Mouse (Mus musculus): Measurements from ENCODE around the gene Ckmt1.
"Not testable (repeated sequence)": the region's sequence is repeated elsewhere in the genome, so short reads cannot be mapped to it uniquely, and the experiment has no call there.

Gene Ckmt1

GRCm38 (mm10) chr2:121357494-121357893 is at the start of gene Ckmt1:
TSS of gene Ckmt1 (plus strand) at chr2:121357714.
- DNase-seq (ENCODE audit: low spot score): no peak

GRCm38 (mm10) chr2:121308997-121309416 is 48.5 kb upstream of the Ckmt1 start:
- no peak for DNase-seq (ENCODE audit: low spot score)

- DNase-seq (ENCODE audit: low spot score): no peak
These were observed 41.2 kb upstream of the Ckmt1 start for GRCm38 (mm10) chr2:121316278-121316677.

- no peak for DNase-seq (ENCODE audit: low spot score)
These were observed 34.5 kb upstream of the Ckmt1 start for GRCm38 (mm10) chr2:121323041-121323440.

- DNase-seq (ENCODE audit: low spot score): no peak
These were observed 33.6 kb upstream of the Ckmt1 start for GRCm38 (mm10) chr2:121323693-121324470.

DNA sequence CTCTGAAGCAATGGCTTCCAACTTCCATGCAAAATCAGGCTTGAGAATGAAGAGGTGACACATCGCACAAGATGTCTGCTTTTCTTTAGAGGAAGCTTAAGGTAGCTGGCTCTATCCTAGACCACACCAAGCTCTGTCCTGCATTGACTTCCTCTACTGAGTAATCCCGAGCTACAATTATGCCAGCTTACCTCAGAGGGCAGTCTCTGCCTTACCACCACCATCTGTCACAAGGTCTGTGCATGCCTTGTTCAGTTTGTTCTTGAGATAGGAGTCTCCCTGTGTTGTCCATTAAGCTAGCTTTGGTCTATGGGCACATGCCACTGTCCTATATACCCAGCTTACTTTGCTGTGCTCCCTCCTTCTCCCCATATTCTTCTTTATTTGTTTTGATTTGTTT is 28.0 kb upstream of the Ckmt1 start:
- DNase-seq (ENCODE audit: low spot score): no peak

DNA sequence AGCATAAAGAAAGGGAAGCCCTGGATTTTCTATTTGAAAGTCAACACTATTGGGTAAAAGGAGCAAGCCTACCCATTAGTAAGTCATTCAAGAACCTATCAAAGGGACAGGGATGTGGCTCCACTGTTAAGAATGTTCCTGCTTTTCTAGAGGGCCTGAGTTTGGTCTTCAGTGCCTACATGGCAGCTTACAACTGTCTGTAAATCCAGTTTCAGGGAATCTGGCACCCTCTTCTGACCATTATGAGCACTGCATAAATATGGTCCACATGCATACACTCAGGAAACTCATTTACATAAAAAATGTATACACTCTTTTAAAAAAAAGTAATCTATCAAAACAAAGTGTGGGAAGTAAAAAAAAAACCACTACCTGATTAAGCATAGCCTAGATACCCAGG is 18.5 kb upstream of the Ckmt1 start:
- DNase-seq (ENCODE audit: low spot score): peak; percentile 29

DNA sequence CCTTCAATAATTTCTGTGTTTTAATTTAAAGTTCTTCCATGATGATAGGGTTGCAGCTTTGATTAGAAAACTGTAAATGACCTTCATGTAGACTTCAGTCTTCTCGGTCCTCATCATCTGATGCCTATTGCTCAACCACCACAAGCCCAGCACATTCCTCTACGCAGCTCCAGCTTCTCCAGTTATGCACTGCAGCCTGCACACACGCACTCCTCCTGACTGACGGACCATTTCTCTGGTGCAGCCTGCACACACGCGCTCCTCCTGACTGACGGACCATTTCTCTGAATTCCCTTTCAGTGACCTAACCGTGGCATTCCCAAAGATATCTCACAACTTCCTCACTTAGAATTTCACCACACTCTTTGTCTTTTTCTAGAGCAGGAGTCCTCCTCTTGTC is 4.4 kb upstream of the Ckmt1 start:
- DNase-seq (ENCODE audit: low spot score): no peak

GRCm38 (mm10) chr2:121354378-121354777 is 3.1 kb upstream of the Ckmt1 start:
- peak; percentile 16 for DNase-seq (ENCODE audit: low spot score)

GRCm38 (mm10) chr2:121354820-121355592 is 2.5 kb upstream of the Ckmt1 start, which contains the start of gene Ppip5k1:
TSS of gene Ppip5k1 (minus strand) at chr2:121355396.
- DNase-seq (ENCODE audit: low spot score): peak; percentile 91

DNA sequence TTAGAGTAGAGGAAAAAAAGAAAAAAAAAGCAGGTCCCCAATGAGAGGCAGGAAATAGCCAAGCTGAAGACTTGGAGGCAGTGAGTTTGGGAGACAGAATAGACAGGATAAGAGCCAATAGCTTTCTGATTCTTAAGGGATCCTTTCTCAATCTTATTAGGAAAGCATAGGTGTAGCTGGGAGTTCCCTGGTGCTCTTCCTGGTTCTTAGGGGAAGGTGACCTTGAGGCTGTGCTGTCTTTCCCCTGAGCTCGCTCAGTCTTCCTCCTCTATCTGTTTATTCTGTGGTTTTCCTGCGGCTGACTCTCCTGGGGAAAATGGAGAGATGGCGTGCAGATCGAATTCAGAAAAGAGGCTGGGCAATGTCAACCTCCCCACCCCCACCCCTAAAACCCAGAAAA is 447 bp downstream of the Ckmt1 start:
- no peak for DNase-seq (ENCODE audit: low spot score)

GRCm38 (mm10) chr2:121358381-121358780 is 867 bp downstream of the Ckmt1 start:
- no peak for DNase-seq (ENCODE audit: low spot score)

- DNase-seq (ENCODE audit: low spot score): no peak
These were observed 1.9 kb downstream of the Ckmt1 start for GRCm38 (mm10) chr2:121359461-121359860.

DNA sequence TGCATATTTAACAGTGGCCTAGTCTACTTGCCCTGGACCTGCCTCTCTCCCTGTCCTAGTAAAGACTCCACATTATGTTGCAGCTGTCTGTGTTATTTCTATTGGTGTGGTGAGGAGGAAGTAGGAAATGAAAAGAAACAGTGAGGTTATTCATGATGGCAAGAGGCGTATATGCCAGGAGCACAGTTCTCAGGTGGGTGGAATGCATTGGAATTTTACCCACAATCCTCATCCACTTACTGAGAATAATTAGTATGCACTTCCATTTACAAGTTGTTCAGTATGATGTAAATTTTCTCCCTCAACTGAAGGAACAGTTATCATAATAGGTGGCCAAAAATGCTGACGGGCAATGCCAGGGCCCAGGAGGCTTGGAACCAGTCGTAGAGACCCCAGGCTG is 6.1 kb downstream of the Ckmt1 start:
- no peak for DNase-seq (ENCODE audit: low spot score)

DNA sequence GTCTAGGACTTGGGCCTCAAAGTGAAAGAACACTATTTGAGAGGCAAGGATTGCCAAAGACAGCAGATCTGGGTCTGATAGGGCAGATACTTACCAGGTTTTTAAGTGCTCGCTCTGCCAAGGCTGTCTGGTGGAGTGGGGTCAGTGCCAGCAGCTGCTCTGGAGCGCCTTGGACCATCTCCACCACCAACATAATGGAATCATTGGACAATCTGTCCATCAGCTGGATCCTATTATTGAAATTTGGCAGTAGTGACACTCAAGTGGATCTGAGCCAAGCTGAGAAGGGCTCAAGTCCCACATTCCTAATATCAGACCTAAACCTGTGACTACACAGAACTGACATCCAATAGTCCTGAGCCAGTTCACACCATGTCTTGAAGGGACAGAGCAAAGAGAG is 11.3 kb downstream of the Ckmt1 start:
- DNase-seq (ENCODE audit: low spot score): no peak

DNA sequence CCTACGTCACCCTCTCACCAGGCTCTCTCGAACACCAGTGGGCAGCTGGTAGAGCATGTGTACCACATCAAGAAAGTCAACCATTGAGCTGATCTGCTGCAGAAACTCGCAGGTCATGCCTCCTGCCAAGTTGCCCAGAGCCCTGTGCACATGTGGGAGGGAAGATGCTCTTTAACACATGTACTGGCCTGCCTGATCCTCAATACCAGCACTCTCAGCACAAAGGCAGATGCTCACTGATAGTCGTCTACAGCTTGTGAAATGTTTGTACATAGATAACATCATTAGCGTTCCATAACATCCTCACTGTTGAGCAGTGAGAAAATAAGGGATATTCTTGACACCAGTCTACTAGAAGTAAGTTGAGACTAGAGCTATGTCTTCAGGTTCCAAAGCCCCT is 13.4 kb downstream of the Ckmt1 start:
- DNase-seq (ENCODE audit: low spot score): no peak

- DNase-seq (ENCODE audit: low spot score): no peak
These were observed 14.8 kb downstream of the Ckmt1 start for GRCm38 (mm10) chr2:121372266-121372665.

GRCm38 (mm10) chr2:121374766-121375165 is 17.3 kb downstream of the Ckmt1 start:
- no peak for DNase-seq (ENCODE audit: low spot score)

DNA sequence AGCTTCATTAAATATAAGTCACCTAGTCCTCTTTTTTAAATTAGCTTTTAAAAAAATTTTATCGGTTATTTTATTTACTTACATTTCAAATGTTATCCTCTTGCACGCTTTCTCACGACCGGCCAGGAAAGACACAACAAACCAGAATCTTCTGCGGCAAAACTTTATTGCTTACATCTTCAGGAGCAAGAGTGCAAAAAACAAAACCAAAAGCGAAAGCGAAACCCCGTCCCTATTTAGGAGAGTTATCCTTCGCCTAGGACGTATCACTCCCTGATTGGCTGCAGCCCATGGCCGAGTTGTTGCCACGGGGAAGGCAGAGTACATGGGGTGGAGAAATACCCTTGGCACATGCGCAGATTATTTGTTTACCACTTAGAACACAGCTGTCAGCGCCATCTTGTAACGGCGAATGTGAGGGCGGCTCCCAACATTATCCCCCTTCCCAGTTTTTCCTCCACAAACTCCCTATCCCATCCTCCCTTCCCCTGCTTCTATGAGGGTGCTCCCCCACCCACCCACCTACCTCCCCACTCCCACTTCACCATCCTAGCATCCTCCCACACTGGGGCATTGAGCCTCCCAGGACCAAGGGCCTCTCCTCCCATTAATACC is 29.6 kb downstream of the Ckmt1 start, which contains the start of gene Strc:
Strc (minus strand) TSS at position 208 of the 615 bp plus-strand sequence.
- DNase-seq (ENCODE audit: low spot score): not testable (repeated sequence)

- peak; percentile 75 for DNase-seq (ENCODE audit: low spot score)
These were observed 39.1 kb downstream of the Ckmt1 start for GRCm38 (mm10) chr2:121396624-121397023.

DNA sequence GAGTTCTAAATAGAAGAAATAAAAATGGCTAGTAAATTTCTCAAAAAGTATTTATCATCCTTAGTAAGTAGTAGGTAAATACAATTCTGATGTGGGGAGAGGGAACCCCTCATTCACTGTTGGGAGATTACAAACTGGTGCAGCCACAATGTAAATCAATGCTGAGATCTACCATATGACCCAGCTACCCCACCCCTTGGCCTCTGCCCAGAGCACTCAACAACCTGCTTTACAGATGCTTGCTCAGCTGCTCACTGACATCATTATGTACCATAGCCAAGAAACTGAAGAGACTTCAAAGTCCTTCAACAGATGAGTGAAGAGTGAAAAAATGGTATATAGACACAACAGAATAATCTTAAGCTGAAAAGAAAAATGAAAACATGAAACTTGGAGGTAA is 45.8 kb downstream of the Ckmt1 start:
- no peak for DNase-seq (ENCODE audit: low spot score)

DNA sequence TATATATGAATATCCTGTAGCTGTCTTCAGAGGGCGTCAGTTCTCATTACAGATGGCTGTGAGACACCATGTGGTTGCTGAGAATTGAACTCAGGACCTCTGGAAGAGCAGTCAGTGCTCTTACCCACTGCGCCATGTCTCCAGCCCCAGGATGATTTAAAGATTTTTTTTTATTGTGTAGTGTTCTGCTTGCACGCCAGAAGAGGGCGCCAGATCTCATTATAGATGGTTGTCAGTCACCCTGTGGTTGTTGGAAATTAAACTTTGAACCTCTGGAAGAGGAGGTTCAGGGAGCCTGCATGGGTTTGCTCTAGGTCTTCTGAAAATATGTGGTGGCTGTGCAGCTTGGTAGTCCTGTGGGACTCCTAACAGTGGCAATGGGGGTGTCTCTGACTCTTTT is 50.6 kb downstream of the Ckmt1 start:
- DNase-seq (ENCODE audit: low spot score): peak; percentile 73
